Mouse (Mus musculus): ENCODE measurements around the gene Uprt.

Gene Uprt

DNA sequence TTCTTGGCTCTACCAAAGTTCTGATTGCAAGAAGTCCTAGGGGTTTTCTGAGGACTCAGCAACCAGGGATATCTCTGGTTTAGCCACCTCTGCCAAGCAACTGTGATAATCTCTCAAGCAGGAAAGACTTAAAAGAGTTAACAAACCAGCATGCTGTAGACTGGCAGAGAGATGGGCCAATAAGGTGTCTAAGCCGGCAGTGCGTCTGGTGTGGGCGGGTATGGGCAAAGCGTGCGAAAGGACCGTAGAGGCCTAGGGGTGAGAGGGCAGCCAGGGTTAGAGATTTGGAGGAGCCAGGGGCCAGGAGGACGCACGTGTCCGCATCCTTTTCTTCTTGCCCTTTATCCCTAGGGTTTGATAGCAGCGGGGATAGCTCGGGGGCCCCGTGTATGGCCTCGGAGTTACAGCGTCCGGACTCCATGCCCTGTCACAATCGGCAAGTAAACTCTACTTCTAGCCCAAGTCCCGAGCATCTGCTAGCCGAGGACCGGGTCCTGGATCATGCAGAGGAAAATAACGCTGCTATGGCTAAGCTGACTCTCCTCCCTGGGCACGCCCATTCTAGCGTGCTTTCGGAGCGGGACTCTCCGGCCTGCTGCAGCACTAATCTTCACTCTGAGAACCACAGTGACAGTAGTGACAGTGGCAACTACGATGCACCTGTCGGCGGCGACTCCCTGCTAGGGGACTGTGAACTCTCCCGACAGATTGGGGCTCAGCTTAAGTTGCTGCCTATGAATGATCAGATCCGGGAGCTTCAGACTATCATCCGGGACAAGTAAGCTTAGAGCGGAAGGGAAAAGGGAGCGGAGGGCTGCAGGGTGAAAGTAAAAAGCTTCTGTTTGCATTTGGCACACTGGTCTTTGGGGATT lies at the start of gene Uprt:
TSS of gene Uprt (plus strand) at position 247 of the 872 bp plus-strand sequence.
- DNase-seq (ENCODE audit: low read depth, low spot score), result peak; percentile 87

DNA sequence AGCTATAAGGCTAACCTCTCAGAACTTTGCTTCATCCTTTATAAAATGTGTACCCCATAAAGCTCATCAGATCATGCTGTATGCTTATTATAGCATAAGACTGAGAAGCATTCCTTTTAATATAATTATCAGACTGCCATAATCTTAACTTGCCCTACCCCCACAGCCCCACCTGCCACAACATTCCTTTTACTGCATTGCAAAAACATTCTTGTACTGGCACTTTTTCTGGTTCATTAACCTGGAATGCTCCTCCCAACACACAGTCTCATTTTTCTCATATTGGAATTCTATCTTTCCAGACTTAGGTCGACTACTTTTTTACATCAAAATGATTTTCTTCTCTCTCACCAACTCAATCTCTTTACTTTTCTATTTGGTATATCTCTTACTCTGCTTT lies 49.2 kb upstream of the Uprt start:
- DNase-seq (ENCODE audit: low read depth, low spot score), result no peak

DNA sequence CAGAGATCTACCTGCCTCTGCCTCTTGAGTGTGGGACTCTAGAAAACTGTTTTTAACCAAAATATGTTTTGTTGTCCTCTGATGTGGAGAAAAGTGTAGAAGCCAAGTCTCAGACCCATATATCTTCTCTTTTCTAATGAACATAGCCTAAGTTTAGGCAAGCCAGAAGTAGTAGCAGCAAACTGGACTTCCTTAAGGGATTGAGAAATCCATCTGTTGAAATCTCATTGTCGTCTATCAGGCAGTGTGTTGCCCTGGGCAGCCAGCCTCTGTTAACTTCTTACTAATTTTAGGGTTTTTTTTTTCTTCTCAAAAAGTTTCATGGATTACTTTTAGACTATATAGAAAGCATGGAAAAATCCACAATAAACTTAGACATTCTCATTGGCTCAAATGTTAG lies 30.2 kb upstream of the Uprt start:
- DNase-seq (ENCODE audit: low read depth, low spot score), result no peak

DNA sequence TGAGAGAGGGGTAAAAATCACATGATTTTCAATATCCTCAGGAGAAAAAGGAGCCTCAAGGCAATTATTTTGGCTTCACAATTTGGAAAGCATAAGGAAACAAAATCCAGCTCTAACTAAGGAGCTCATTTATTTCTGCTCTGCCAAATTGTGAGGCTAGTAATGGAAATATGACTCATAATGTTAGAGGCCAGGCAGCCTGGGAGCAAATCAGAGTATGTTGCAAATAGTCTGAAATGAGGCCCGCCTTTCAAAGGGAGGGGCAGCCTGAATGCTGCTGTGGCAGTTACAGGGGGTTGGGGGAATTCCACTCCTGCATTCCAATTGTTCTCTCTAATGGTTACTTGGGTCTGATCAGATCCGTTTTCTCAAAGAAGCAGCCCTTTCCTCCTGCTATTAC lies 20.9 kb upstream of the Uprt start:
- no peak for DNase-seq (ENCODE audit: low read depth, low spot score)

DNA sequence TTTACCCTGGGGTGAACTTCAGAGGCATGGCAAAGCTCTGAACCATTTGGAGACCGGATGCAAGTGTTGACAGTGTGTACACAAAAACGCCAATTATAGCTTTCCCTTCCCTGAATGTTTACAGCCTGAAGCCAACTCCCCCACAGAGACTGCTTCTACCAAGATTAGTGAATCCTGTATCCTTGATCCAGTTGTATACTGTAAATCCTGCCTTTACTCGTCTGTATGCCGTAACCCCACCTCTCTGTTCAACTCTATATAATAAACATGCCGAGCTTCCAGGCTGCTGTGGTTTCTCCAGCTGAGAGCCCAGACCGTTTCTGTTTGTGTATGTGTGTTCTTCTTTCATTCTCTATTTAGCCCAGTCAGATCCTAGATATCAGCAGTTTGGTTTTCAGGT lies 18.2 kb upstream of the Uprt start:
- no peak for DNase-seq (ENCODE audit: low read depth, low spot score)

DNA sequence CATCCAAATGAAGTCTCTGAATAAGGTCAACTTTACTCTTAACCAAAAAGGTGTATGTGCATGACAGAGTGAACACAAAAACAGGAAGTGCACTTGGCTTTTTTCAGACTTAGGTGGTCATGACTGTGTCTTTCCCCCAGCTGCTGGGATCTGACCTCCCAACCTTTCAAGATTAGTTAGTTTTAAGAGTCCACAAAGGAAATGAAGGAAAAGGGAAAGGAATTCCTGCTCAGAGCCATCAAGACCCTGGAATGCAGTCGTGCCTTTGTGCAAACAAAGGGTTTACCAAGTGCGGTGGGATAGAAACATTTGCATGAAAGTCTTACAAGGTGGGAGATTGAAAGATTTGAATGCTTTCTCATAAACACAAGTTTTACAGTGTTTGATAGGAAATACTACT lies 4.6 kb upstream of the Uprt start:
- no peak for DNase-seq (ENCODE audit: low read depth, low spot score)

DNA sequence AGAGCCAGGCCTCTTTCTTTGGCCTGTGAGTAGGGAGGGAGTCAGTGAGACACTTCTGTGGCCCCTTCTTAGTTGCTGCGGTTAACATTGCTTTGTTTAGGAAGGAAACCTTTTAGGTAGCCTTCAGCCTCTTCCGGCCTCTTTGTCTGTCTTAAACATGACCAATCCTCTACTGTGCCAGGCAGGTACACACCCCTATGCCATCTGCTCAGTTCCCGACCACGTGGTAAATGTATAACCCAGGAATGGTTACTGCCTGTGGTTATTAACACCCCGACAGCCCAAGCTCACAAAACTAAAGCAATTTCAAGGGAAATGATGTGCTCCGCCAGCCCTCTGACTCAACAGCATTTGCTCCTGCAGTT lies 808 bp downstream of the Uprt start:
- DNase-seq (ENCODE audit: low read depth, low spot score), result peak; percentile 35

DNA sequence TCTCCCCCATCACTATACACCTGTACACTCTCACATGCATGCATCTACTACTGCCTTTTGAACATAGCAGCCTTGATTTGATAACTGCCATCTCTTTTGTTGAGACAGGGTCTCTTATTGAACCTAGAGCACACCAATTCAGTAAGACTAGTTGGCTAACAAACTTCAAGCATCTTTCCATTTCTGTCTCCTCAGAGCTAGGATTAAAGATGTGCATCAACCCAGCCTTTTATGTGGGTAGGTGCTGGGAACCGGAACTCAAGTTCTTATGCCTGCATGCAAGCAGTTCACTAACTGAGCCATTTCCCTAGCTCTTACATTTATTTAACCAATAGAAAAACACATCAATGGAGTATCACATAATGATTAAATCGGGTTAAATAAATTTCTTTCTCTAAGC lies 3.0 kb downstream of the Uprt start:
- DNase-seq (ENCODE audit: low read depth, low spot score), result peak; percentile 48

DNA sequence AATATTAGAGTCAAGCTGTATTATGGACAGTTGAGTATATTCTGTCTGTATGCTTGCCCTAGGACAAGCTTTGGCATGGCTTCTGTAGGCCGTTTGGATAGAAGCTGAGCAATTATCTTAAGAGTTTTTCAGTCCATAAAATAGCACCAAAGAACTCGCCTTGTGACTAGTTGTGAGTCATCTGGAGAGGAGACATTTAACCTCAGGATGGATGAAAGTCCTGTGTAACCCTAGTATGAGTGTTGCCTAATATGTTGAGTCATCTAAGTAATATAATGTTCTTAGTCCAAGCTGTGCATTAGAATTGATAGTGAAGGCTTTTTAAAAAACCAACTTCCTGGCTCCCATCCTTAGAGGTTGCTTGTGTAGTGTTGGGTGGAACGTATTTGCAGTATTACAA lies 5.4 kb downstream of the Uprt start:
- DNase-seq (ENCODE audit: low read depth, low spot score), result peak; percentile 10

DNA sequence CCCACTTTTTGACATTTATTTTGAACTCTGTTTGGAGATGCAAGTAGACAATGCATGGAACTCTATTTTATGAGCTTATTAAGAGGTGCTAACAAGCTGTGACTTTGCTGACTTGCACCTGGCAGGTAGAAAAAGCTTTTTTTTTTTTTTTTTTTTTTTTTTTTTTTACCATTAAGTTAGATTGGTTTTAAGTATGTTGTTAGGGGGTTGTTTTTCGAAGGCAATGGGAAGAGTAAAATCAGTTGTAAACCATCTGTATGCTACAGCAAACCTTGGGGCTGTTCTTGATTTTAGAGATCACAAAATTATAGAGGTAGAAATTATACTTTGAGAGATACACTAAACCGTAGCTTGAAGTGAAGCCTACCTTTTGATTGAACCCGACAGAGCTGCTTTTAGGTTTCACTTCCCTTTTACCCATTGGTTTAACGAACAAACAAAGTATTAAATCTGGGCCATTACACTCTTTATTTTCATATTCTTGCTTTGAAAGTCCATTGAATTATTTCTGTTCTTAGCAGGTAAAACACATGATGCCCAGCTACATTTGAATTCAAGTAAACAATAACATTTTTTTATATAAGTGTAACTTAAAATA lies 6.4 kb downstream of the Uprt start:
- no peak for DNase-seq (ENCODE audit: low read depth, low spot score)

DNA sequence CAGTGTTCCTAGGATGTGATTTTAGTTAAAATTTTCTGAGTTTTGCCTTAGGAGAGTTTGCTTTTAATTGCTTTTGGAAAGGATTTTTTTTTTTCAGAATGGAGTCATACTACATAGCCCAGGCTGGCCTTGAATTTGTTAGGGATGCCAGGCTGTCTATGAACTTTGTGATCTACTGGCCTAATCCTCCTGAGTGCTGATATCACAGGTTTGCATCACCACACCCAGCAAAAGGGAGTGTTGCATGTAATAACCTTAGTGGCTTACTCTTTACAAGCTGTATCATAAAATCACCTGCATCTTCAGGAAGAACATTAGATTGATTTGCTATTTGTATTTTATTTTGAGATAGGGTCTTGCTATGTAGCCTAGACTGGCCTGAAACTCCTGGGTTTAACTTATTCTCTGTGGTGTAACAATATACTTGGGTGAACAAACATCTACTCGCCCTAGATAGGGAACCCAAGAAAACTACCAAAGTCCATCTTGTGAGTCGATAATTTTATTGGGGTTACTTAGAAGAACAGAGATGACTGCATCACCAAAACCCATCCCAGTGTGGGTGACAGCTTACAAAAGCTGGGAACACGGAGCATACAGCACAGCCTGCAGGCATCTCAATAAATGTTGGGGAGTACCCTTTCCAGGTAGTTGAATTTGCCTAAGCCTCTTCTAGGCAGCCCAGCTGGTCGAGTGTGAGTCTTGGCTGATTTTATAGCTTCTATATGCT lies 7.2 kb downstream of the Uprt start:
- no peak for DNase-seq (ENCODE audit: low read depth, low spot score)

DNA sequence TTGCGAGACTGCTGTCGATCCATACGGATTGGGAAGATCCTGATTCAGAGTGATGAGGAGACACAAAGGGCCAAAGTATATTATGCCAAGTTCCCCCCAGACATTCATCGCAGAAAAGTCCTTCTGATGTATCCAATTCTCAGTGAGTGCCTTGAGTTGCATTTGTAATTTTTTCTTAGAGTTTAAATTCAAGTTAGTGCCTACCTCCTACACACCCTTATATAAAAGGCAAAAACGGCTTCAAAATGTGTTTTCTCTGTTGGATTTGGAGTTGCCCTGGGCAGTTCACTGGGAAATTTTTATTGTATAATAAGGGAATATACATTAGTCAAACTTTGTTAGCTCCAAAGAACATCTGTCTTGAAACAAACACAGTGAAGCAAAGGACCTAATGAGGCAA lies 19.1 kb downstream of the Uprt start:
- no peak for DNase-seq (ENCODE audit: low read depth, low spot score)

DNA sequence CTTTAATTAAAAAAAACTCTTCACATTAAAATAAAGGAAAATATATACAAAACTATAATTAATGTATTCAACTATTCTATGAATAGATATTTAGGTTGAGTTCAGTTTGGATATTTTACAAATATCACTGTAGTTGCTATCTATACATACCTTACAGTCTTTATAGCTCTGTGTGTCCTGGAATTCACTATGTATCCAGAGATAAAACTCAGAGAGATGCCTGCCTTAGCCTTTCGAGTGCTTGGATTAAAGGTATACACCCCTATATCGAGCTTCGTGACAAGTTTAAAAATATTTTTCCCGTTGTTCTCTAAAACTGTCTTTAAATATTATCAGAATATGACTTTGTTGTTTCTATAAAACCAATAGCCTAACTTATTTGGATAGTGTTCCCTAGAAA lies 60.0 kb downstream of the Uprt start:
- no peak for DNase-seq (ENCODE audit: low read depth, low spot score)

DNA sequence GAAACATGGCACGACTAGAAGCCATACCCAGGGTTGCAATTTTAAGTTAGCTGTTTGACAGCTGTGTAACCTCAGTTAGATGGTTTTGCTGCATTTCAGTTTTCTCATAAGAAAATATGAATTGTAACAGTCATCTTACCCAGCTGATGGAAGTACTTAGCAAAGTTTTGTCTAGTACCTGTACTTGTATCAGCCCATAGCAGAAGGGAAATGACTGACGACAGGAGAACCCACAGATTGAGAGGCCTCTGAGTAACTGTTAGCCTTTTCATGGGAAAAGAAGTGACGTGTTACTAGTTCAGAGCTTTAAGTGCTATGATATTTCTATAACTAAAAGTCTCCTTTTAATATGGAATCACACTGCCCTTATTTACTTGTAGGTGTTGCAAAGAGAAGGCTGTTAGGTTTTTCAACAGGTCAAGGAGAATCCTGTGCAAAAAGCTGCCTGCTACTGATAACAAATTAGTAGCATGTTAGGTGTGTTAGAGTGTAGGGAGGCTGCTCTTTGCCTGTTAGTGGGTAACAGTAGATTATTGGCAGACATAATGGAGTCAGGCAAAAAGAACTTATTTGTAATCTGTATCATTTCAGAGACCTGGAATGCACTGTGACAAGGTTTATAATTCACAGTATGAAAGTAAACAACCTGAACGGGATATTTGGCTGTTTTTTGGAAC lies 61.4 kb downstream of the Uprt start:
- no peak for DNase-seq (ENCODE audit: low read depth, low spot score)

DNA sequence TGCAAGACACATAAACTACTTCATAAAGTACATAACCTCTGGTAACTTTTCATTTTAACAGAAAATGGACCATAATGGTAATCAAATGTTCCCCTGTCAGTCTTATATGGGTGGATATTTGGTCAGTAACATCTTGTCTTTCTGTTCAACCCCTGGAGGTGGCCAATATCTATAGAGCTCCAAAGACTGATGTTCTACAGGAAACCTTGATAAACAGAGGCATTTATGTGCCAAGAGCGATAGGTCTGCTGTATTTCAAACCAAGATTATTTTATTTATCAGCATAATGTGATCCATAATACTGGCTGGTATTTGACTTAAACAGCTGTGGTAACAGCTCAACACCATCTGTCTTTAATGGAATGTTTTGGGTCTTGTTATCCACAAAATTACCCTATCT lies 62.7 kb downstream of the Uprt start:
- DNase-seq (ENCODE audit: low read depth, low spot score), result no peak
